Mouse (Mus musculus): ENCODE measurements around the gene Bach2.

The Bach2 gene

GRCm38 (mm10) chr4:32251946-32252672 lies 13.5 kb downstream of the Bach2 start:
- no peak for DNase-seq

GRCm38 (mm10) chr4:32257686-32258085 lies 19.1 kb downstream of the Bach2 start:
- no peak for DNase-seq

GRCm38 (mm10) chr4:32258093-32258492 lies 19.5 kb downstream of the Bach2 start:
- DNase-seq = no peak

GRCm38 (mm10) chr4:32258596-32258995 lies 20.0 kb downstream of the Bach2 start:
- DNase-seq = no peak

GRCm38 (mm10) chr4:32260909-32261308 lies 22.3 kb downstream of the Bach2 start:
- DNase-seq = no peak

GRCm38 (mm10) chr4:32262825-32263684 lies 24.5 kb downstream of the Bach2 start:
- DNase-seq = no peak

GRCm38 (mm10) chr4:32263685-32264038 lies 25.1 kb downstream of the Bach2 start:
- no peak for DNase-seq

- DNase-seq = no peak
These were observed 26.3 kb downstream of the Bach2 start for GRCm38 (mm10) chr4:32264892-32265291.

GRCm38 (mm10) chr4:32266731-32267130 lies 28.1 kb downstream of the Bach2 start:
- no peak for DNase-seq

- DNase-seq = no peak
These were observed 29.4 kb downstream of the Bach2 start for GRCm38 (mm10) chr4:32268042-32268441.

GRCm38 (mm10) chr4:32272398-32272797 lies 33.8 kb downstream of the Bach2 start:
- no peak for DNase-seq

GRCm38 (mm10) chr4:32274776-32275294 lies 36.2 kb downstream of the Bach2 start:
- DNase-seq = no peak

GRCm38 (mm10) chr4:32279842-32280241 lies 41.2 kb downstream of the Bach2 start:
- DNase-seq = no peak

GRCm38 (mm10) chr4:32280401-32280800 lies 41.8 kb downstream of the Bach2 start:
- peak; percentile 29 for DNase-seq

GRCm38 (mm10) chr4:32281306-32281705 lies 42.7 kb downstream of the Bach2 start:
- no peak for DNase-seq

GRCm38 (mm10) chr4:32286405-32286804 lies 47.8 kb downstream of the Bach2 start:
- no peak for DNase-seq

- no peak for DNase-seq
These were observed 49.6 kb downstream of the Bach2 start for GRCm38 (mm10) chr4:32288036-32288860.

- DNase-seq = no peak
These were observed 51.2 kb downstream of the Bach2 start for GRCm38 (mm10) chr4:32289845-32290244.

- DNase-seq = no peak
These were observed 52.8 kb downstream of the Bach2 start for GRCm38 (mm10) chr4:32291406-32291805.

GRCm38 (mm10) chr4:32293686-32294265 lies 55.2 kb downstream of the Bach2 start:
- DNase-seq = no peak

- DNase-seq = no peak
These were observed 58.6 kb downstream of the Bach2 start for GRCm38 (mm10) chr4:32297071-32297671.

- no peak for DNase-seq
These were observed 60.6 kb downstream of the Bach2 start for GRCm38 (mm10) chr4:32299221-32299620.

Measured in liver (tissue).